In the genomic region with DNA sequence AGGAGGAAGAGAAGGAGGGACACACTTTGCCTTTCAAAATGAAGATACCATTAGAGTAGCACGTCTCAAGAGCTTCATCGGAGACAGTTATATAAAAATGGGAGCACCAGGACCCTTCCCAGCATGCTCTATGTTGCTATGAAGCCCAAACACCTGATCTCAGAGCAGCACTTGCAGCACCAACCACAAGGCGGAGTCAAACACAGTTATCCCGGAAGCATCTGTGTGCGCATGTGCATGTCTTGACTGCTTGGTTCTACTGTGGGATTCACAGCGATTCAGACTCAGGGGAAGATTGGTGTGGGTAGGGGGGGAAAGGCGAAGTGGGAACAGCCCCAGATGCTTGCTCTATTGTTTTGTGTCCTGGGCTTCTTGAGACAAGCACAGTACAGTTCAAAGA, we compare ENCODE assay signal across 8 mouse cellular contexts. TPM values are rescaled to one million over a fixed set of nuclear protein-coding genes. Genes with fewer than 3 reads are reported as not detected.
DNase-seq lines count a peak whose midpoint lies in the region; ATAC-seq lines count a peak whose summit lies in the region.
"Had no signal": no experiment of that assay in that cellular context is flagged by ENCODE, and none has a peak within 500 bp of the region (broad histone marks: within the 10 kb centered on the region; RNA-seq: fewer than 3 reads in every experiment).

No protein-coding gene starts in this region.

- H3K9me3 ChIP-seq in embryonic facial prominence, embryonic 11.5 days (replicated peaks; ENCODE audit: control insufficient read depth, low read length) = no peaks in the 10 kb centered on the region

- H3K9ac ChIP-seq in embryonic facial prominence, embryonic 11.5 days (replicated peaks; ENCODE audit: low read length) = no peak overlapping the region

- H3K27me3 ChIP-seq in embryonic facial prominence, embryonic 11.5 days (ENCODE audit: control insufficient read depth, insufficient read depth, low read length) = peaks cover 2% of the 10 kb centered on the region; the same call in 1 of the 2 replicates

- DNase-seq in left cerebral cortex, postnatal 25 days (ENCODE audit: low spot score in 2 of 2) = peak; percentile 4 to 6
- DNase-seq in left cerebral cortex, adult 9 months (ENCODE audit: low spot score in 2 of 2) = no peak
- DNase-seq in MEL-GATA-1-ER (ENCODE audit: extremely low read depth, low read depth) = peak; percentile 49
- peak; percentile 49 for DNase-seq in embryonic facial prominence, embryonic 11.5 days (ENCODE audit: low spot score)
- no peak for DNase-seq in frontal cortex, postnatal 36 days (ENCODE audit: low spot score in 2 of 2)
- DNase-seq in urinary bladder, adult 2 months (ENCODE audit: low spot score) = no peak

- intact Hi-C loops in left cerebral cortex, postnatal 25 days (cut with DNase I) = no loop called here

- ATAC-seq in embryonic facial prominence, embryonic 11.5 days (replicated peaks; ENCODE audit: insufficient number of reproducible peaks, low FRiP score, low TSS enrichment, low read depth) = 0 out of 2 replicates have a peak, but pooled peaks have one; percentile 34
- peak; percentile 62 for ATAC-seq in megakaryocyte, adult 5-6 weeks (ENCODE audit: poor library complexity, severe bottlenecking)

- no peak overlapping the region for H3K27ac ChIP-seq in embryonic facial prominence, embryonic 11.5 days (replicated peaks; ENCODE audit: low read depth, low read length)

- no peak overlapping the region for H3K4me3 ChIP-seq in embryonic facial prominence, embryonic 11.5 days (ENCODE audit: low read depth, low read length)
- H3K4me3 ChIP-seq: erythroblast, embryonic 14.5 days had no signal

- H3K4me1 ChIP-seq in embryonic facial prominence, embryonic 11.5 days (ENCODE audit: control insufficient read depth, insufficient read depth, low read length) = no peaks in the 10 kb centered on the region

- 71% methylated on average over 7 of the region's 7 CpGs for WGBS in embryonic facial prominence, embryonic 11.5 days

- no peak overlapping the region for H3K4me2 ChIP-seq in embryonic facial prominence, embryonic 11.5 days (ENCODE audit: low read depth, low read length)

- no peaks in the 10 kb centered on the region for H3K36me3 ChIP-seq in embryonic facial prominence, embryonic 11.5 days (replicated peaks; ENCODE audit: control insufficient read depth, insufficient read depth, low read depth, low read length)

RNA-seq across cellular contexts. Expression of a gene that starts 21.2 kb away (rescaled TPM):
- 1 to 10 TPM; 2.6 to 4.5 TPM for total RNA-seq in left cerebral cortex, postnatal 25 days (2021)
- polyA plus RNA-seq in embryonic facial prominence, embryonic 11.5 days (2014; fragmentation: Nextera tagmentation; extraction: Ambion mirVana) = 4.6 and 4.7 TPM in 2 replicates
- total RNA-seq in megakaryocyte, adult 5-6 weeks (2015) = 27.7 and 34.4 TPM in 2 replicates
- 31.1 and 32.6 TPM in 2 replicates for total RNA-seq in megakaryocyte, adult 5-6 weeks (2017)
- polyA plus RNA-seq in urinary bladder, adult 2 months (2012; rRNA removed) = 18.4 and 24.9 TPM in 2 replicates

RNA-seq across cellular contexts. Expression of a gene that starts 51.0 kb away (rescaled TPM):
- 10 to 100 TPM; 14.4 to 15.7 TPM for total RNA-seq in left cerebral cortex, postnatal 25 days (2021)
- 24.0 and 32.9 TPM in 2 replicates for polyA plus RNA-seq in embryonic facial prominence, embryonic 11.5 days (2014; fragmentation: Nextera tagmentation; extraction: Ambion mirVana)
- 15.8 and 19.0 TPM in 2 replicates for total RNA-seq in megakaryocyte, adult 5-6 weeks (2015)
- 8.3 and 11.3 TPM in 2 replicates for total RNA-seq in megakaryocyte, adult 5-6 weeks (2017)
- polyA plus RNA-seq in urinary bladder, adult 2 months (2012; rRNA removed) = 12.0 and 19.4 TPM in 2 replicates

RNA-seq across cellular contexts. Expression of a gene that starts 51.3 kb away (rescaled TPM):
- 10 to 100 TPM; 18.7 to 19.1 TPM for total RNA-seq in left cerebral cortex, postnatal 25 days (2021)
- 55.9 and 58.1 TPM in 2 replicates for polyA plus RNA-seq in embryonic facial prominence, embryonic 11.5 days (2014; fragmentation: Nextera tagmentation; extraction: Ambion mirVana)
- total RNA-seq in megakaryocyte, adult 5-6 weeks (2015) = 23.8 and 27.2 TPM in 2 replicates
- 43.1 and 46.2 TPM in 2 replicates for total RNA-seq in megakaryocyte, adult 5-6 weeks (2017)
- polyA plus RNA-seq in urinary bladder, adult 2 months (2012; rRNA removed) = 13.8 and 17.5 TPM in 2 replicates

Comparison
In these comparisons a context has a peak if more than half of its experiments do, and no peak if none do; other contexts are left out.
1. DNase-seq: peak in left cerebral cortex, postnatal 25 days (2 of 2), MEL-GATA-1-ER (single experiment) and embryonic facial prominence, embryonic 11.5 days (single experiment); none in left cerebral cortex, adult 9 months (0 of 2), frontal cortex, postnatal 36 days (0 of 2) and urinary bladder, adult 2 months (single experiment).
2. RNA of a gene that starts 21.2 kb away (total RNA-seq): 27.7 to 34.4 TPM in megakaryocyte, adult 5-6 weeks; 2.6 to 4.5 TPM in left cerebral cortex, postnatal 25 days; every median in the first group is over 4 times any median in the second.